Mouse (Mus musculus): ENCODE results near the gene Ccdc60.
"Not testable (repeated sequence)": the region's sequence is repeated elsewhere in the genome, so short reads cannot be mapped to it uniquely, and the experiment has no call there.

Ccdc60 gene

DNA sequence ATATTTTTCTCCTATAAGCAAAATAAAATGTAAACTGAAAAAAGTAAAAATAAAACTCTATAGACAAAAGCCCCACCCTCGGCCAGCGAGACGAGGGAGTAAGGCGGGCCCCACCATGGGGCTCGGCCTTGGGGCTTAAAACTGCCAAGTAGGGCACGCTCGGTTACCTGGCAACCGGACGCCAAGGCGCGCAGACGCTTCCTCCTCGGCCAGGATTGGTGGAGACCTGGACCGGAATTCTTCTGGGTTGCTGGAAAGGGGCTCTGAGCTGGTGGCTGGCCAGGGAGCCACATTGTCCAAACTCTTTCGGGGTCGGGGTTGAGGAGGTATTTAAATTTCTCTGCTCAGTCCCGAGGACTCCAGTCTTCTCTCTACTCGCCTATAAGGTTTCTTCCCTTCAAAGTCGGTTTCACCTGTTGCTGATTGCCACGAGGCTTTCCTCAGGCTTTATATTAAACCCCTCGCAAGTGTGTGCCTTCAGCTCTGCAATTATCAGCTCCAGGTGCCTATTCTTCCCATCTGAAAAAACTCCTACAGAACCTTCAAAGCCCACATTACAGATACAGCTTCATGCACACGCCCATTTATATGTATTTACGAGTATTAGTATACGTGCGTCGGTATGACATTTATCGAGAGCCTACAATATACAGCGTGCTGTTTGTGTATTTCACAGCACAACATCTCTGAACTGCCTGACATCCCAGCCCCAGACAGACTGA lies at the start of gene Ccdc60:
Gene Ccdc60 (minus strand): TSS at position 137 of the 722 bp plus-strand sequence.
- DNase-seq (ENCODE audit: low spot score): no peak

DNA sequence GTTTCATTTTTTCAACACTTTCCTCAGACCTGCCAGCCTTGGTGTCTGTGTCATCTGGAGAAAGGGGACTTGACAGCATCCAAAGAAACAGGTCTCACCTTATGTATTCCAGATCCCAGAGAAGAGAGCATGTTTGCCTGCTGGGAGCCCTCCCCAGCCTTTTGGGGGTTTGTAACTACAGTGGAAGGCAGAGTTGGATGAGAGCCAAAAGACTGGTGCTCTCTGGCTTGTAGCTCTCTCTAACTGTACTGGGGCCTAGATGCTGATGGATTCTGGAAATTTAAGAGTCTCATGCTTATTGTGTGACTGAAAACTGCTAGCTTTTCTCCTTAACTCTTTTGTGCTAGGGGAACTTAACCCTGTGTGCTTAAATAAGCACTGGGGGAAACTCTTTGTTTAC lies 47.4 kb upstream of the Ccdc60 start:
- peak; percentile 61 for DNase-seq (ENCODE audit: low spot score)

DNA sequence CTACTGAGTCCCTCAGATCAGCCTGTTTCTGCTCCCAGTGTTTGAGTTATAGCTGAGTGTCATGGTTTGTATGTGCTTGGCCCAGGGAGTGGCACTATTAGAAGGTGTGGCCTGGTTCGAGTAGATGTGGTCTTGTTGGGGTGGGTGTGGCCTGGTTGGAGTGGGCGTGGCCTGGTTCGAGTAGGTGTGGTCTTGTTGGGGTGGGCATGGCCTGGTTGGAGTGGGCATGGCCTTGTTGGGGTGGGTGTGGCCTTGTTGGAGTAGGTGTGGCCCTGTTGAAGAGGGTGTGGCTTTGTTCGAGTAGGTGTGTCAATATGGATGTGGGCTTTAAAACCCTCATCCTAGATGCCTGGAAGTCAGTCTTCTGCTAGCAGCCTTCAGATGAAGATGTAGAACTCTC lies 40.1 kb upstream of the Ccdc60 start:
- no peak for DNase-seq (ENCODE audit: low spot score)

DNA sequence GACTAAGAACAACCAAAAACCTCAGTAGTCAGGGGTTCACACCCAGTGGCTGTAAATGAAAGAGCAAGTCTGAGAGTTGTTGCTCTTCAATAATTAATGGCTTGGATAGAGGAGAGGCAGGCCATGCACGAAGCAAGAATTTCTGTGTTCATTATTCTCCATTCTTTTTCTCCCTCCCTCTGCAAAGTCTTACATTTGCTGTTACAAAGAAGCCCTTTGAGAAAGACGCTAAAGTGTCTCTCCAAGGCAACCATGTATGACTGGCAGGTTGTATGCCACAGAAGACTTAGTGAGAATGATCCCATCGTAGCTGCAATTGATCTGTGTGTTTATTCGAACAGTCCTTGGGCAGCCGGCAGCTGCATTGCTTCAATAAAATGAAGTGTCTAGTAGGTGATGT lies 34.6 kb upstream of the Ccdc60 start:
- no peak for DNase-seq (ENCODE audit: low spot score)

DNA sequence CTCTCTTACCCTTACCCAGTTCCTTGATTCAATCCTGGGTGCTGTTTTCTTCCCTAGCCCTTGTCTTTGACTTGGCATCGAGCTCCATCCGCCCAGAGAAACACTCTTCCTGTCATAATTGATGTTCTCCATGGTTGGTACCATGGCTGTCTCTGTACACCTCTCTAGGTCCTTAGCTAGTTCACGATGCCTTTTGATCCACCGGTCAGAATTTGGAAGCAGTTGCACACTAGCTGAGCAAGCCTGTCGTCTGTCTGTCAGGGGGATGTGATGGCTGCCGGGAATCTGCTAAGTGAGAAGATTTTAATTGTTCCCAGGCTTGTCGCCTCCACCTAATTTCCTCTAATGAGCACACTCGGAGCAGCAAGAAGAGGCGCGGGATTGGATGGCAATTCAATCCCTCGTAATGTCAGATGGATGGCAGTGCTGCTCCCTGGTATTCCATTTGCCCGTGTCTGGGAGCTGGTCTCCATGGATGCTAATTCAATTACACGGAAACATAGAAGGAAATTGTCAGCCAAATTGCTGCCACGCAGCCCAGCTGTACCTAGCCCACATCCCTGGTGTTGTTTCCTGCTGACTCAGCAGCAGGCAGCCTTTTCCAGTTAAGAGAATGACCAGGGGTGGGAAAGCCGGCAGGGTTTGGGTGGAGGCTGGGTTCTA lies 33.7 kb upstream of the Ccdc60 start:
- DNase-seq (ENCODE audit: low spot score): peak; percentile 96

DNA sequence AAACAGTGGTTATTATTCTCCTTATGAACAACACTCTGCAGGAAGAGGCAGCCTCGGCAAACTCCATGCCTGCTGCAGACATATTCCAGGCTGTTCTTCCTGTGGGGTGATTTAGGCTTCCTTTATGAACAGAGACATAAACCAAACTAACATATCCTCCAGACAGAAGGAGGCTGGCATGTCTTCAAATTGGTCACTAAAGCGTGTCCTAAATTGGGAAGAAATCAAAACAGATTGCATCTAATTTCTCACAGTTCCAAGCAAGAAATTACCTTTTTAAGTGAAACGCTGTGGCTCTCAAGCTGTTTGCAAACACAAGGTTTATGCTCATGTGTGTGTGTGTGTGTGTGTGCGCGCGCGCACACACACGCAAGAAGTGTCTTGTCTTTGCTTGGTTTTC lies 24.9 kb upstream of the Ccdc60 start:
- DNase-seq (ENCODE audit: low spot score): peak; percentile 22

DNA sequence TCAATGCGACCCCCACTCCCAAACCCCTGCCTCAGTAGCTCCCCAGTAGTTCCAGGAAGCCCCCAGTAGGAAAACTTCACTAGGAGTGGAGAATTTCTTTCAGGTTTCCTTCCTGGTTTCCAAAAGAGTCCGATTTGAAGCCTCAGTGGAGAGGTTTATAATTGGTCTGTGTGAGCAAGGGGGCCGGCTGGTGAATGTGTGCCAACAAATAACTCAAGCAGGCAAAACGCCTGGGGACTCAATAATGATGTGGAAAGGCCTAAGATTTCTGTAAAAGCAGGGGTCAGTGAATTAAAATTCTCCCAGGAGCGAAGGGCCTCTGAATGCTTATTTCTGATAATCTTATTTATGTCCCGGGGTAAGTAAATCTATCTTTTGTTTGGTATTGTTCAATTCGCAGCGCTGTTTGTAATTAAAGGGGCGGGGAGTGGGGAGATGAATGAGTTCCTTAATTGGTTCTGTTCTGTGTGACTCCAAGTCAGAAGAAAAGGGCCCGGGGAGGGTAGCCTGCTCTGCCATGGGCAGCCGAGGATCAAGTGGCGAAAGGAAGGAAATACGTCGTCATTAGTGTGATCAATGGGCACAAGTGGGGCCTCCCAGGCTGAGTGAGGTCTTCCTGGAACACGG lies 23.4 kb upstream of the Ccdc60 start:
- DNase-seq (ENCODE audit: low spot score): peak; percentile 66

DNA sequence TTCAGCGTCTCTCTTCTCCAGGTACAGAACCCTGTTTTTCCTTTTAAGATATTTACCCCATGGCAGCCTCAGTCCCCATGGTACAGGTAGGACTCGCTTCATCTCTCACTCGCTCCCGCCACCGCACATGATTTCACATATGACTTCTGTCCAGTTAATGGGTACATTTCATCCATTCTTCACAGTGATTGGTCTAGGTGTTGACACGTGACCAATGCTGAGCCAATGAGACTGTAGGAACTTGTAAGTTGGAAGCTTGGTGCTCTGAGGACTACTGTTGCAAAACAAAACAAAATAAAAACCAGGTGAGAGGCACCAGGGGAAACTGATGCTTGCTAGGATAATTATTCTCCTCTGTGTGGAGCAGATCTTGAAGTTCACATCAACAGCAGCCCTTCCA lies 22.9 kb upstream of the Ccdc60 start:
- no peak for DNase-seq (ENCODE audit: low spot score)

DNA sequence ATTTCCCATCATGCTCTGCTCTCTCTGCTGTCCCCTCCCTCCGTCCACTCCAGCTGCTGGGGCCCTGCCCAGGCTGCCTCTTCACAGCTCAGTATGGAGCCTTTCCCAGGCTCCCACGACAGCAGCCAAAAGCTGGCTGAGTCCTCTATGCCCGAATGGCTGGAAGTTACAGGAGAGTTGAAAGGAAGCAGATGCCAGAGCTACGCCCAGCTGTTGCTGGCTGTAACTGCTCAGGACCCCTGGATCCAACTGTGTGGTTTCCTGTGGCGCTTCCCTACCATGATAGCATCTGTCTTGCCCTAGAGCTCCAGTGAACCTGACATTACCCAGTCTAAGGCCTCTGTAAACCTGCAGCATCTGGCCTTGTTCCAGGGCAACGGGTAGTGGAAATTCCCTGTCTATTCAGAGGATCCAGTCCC lies 20.6 kb upstream of the Ccdc60 start:
- DNase-seq (ENCODE audit: low spot score): peak; percentile 94

DNA sequence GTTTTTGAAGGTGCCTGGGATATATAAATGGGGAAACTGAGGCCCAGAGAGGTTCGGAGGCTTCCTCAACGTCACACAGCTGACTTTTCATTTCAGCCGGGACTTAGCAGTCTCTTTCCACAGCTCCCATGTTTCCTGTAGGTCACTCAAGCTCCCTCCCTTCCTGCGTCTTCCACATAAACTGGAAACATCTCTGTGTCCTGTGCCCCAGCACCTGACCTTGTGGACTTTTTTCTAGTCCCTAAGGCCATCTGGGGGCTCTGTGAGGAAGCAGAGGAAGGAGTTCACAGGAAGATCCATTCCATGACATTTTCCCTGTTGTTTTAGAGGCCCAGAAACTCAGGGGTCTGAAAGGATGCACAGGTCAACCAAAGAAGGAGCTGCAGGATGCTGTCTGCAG lies 16.8 kb upstream of the Ccdc60 start:
- DNase-seq (ENCODE audit: low spot score): no peak

DNA sequence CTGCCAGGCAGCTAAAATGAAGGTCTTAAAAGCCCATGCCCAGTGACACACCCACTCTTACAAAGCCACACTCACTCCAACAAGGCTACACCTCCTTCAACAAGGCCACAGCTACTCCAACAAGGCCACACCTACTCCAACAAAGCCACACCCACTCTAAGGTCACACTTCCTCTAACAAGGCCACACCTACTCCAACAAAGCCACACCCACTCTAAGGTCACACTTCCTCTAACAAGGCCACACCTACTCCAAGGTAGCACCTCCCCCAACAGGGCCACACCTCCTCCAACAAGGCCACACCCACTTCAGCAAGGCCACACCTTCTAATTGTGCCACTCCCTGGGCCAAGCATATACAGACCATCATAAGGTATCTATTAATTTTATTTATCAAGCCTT lies 16.4 kb upstream of the Ccdc60 start:
- DNase-seq (ENCODE audit: low spot score): not testable (repeated sequence)

DNA sequence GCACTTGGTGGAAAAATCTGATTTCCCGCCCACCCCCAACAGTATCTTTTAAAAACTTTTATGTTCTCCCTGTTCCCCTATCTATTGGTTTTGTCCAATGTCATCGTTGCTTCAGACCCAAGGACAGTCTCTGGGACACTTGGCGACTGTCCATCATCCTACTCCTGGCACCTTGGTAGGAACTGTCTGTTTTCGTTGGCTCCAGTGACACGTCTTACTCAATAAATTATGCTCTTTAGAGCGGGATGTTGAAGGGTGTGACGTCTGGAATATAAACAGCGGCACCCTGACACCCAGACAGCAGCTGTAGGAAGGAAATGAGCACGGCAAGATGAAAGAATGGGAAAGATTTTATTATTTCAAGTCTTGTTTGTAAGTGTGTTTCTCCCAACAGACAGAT lies 12.2 kb upstream of the Ccdc60 start:
- peak; percentile 42 for DNase-seq (ENCODE audit: low spot score)

DNA sequence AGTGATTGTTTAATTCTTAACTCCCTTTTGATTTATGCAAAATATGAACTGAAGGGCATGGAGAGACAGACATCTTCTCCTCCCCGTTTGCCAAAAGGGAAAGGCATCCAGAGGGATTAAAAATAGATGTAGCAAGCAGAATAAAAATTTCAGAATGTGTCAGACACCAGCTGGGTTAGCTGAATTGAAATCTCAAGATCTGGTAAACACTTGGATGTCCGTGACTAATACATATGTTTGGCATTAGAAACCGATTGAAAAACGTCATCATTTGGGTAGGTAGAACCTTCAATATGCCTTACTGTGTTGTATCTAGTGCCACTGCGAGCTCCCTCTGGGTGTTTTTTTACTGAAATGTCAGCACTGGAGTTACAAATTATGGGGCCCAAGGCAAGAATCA lies 4.7 kb upstream of the Ccdc60 start:
- no peak for DNase-seq (ENCODE audit: low spot score)

DNA sequence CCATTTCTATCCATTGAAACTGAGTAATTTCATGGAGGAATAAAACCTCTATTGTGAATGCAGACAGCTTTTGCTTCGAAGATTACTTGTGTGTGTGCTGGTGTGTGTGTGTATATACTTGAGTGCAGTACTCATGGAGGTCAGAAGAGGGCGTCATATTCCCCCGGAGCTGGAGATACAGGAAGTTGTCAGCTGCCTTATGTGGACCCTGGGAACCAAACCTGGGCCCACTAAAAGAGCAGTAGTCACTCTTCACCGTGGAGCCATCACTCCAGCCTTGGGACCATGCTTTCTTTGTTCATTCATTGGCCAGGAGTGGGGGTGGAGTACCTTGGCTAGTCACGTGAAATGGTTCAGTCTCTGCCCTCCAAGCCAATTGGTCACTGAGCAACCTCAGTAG lies 1.8 kb upstream of the Ccdc60 start:
- DNase-seq (ENCODE audit: low spot score): no peak

DNA sequence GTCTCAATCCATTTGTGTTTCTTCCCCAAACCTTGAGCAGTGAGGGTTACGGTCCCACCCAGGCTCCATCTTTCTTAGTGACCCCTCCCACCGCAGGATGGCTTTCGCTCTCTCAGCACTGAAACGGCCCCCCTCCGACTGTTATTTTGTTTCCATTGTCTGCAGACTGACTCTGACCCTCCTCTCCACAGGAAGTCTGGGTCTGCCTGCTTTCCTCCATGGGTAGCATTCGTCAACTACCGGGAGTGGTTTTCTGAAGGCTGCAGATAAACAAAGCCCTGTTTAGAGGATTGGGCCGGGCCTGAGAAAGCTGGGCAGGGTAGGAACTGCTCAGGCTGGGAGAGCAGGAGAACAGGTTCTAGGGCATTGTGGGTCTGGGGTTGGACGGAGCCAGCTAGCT lies 1.1 kb upstream of the Ccdc60 start:
- no peak for DNase-seq (ENCODE audit: low spot score)

DNA sequence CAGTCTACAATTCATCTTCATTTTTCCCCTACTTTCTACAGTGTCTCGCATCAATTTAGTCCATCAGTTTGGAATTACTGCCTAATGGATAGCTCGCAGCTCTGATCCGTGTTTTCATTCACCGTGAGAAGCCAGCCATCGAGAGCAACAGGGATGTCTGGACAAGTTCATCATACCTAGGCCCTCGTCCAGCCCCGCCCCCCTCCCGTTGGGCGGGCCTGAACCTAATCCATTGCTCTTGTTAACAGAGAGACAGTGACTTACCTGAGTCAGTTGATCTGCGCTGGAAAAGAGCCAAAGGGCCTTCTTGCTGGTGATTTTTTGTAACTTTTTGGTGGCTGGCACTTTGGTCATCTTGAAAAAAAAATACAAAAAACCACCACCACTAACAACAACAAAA lies 602 bp downstream of the Ccdc60 start:
- no peak for DNase-seq (ENCODE audit: low spot score)

DNA sequence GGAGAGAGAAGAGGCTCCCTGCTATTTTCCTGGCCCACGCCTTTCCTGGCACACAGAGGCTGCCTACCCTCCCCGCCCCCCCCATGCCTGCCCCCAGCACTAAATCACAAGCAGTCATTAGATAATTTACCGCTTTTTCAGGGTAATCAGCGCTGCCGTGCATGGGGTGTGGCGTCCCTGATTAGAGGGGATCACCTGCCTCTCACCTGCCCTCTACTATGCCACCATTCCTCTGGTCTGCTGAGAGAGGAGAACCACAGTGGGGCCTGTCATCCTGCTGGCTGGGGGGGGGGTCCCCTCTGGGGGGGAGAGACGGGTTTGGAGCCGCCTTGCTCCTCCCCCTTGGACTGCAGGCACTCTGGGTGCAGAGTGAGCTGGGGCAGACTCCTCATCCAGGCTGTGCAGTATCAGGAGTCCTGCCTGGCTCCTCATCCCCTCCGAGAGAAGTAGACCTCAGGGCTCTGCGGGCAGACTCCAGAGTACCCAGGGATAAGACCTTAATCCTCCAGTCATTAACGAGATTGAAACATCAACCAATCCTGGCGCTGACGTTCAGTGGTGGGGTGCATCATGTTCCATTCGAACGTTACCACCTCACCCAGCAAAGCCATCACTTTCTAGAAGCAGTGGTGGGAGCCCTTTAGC lies 3.1 kb downstream of the Ccdc60 start:
- DNase-seq (ENCODE audit: low spot score): no peak

DNA sequence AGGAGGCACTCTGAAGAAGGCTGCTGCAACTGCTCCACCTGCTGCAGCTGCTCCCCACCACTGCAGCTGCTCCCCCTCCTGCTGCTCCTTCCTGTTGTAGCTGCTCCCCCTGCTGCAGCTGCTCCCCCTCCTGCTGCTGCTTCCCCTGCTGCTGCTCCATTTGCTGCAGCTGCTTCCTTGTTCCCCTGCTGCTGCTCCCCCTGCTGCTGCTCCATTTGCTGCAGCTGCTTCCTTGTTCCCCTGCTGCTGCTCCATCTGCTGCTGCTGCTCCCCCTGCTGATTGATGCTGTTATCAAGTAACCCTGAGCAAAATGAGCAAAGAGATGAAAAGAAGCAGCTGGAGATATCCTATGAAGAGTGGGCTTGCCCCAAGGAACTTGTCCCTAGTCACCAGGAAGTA lies 8.3 kb downstream of the Ccdc60 start:
- no peak for DNase-seq (ENCODE audit: low spot score)

DNA sequence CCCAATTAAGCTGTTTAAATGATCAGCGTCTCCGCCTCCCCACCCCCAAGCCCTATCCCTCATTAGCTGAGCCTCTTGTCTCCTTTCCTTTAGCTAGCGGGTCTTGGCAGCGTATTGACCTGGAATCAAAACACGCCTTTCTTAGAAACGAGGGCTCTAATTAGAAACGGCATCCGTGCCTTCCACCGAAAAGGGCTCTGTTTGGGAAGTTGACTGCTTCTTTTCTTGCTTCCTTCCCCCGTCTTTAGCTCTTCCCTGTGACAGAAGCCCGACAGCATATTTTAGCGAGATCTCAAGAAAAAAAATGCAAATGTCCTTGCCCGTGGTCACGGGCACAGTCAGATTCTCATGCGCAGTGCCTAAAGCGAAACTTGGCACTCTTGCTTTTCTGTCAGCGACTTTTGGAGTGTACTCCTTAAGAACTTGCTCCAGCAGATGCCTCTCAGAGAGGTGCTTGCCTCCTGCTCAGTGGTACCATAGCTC lies 10.3 kb downstream of the Ccdc60 start:
- no peak for DNase-seq (ENCODE audit: low spot score)

DNA sequence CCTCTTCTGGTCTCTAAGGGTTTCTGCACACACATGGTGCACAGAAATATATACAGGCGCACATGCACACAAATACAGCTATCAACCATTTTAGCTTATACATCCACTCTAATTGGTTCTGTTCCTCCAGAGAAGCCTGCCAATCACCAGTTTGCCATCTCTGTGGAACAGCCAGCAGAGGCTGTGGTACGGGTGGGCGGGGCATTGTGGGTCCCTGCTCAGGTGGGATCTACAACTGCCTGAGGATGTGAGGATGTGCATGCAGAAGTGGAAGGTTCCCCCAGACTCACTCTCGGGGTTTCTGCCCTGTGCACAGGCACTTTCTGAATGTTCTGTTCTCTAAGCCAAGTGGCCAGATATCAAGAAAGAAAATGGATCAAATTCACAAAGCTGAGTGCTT lies 10.8 kb downstream of the Ccdc60 start:
- DNase-seq (ENCODE audit: low spot score): no peak

DNA sequence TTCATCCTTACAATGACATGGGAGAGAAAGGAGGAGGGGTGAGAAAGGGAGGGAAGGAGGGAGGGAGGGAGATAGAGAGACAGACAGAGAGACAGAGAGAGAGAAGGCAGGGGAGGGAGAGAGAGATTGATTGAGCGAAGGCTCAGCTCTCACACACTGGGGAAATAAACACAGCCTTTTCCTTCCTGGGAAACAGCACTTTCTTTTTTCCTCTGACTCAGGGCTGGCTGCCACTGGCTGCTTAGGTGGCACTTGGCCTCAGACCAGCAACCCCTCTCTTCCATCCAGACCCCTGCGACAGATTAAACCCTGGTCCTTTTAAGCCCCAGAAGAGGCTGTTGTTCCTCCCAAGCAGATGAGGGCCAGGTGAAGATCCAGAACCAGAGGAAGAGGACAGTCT lies 14.0 kb downstream of the Ccdc60 start:
- peak; percentile 31 for DNase-seq (ENCODE audit: low spot score)

DNA sequence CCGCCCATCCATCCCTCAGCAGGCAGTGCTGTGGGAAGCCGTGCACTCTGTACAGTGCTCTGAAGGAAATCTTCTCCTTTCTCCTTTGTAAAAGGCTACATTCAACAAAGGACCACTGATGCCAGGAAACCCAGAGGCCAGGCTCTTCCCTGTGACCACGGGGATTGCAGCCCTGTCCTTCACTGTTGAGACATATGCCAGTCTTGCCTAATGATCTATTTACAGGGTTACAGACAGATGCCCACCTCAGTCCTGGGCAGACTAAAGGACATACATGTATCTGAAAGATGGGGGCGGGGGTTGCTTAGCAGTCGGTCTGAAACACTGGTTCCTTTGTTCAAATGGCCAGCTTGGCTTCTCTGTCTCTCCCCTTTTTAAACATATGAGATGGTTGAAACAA lies 14.4 kb downstream of the Ccdc60 start:
- peak; percentile 28 for DNase-seq (ENCODE audit: low spot score)
